Mouse (Mus musculus) testis, postnatal 10 days (tissue): Measurements from ENCODE around the gene Cinp.

ENCODE experiments used
- DNase-seq: peaks from one replicate; pipeline ENCODE4 v3.0.0; 2021; ENCODE audit warnings: low spot score

Cinp gene

GRCm38 (mm10) chr12:110830293-110831024 is 58.5 kb downstream of the Cinp start:
- DNase-seq = no peak

- DNase-seq = no peak
Observed at GRCm38 (mm10) chr12:110828908-110829307, 60.0 kb downstream of the Cinp start.
